Mouse (Mus musculus): ENCODE results near the gene Ergic1. TPM values are rescaled to one million over a fixed set of nuclear protein-coding genes. Genes with fewer than 3 reads are reported as not detected.

Ergic1 gene
- polyA plus RNA-seq, 2 experiments, result 157 to 222 TPM

GRCm38 (mm10) chr17:26515675-26516074 lies 45.6 kb upstream of the Ergic1 start:
- Histone ChIP-seq H3K9ac (ENCODE audit: low read depth, low read length, severe bottlenecking) (no peak overlapping the region), H3K4me1 (ENCODE audit: control insufficient read depth, insufficient read depth, low read length) (no peaks in the 10 kb centered on the region), H3K4me3 (replicated peaks; ENCODE audit: low read length) (no peak overlapping the region), H3K36me3 (ENCODE audit: control insufficient read depth, insufficient read depth, low read length) (no peaks in the 10 kb centered on the region), H3K27me3 (ENCODE audit: control insufficient read depth, insufficient read depth, low read length) (no peaks in the 10 kb centered on the region), H3K27ac (replicated peaks; ENCODE audit: low read depth, low read length) (no peak overlapping the region), H3K9me3 (ENCODE audit: control insufficient read depth, low read length) (no peaks in the 10 kb centered on the region), H3K4me2 (replicated peaks; ENCODE audit: low read depth, low read length, severe bottlenecking) (no peak overlapping the region)
- WGBS, result 85% methylated on average over 4 of the region's 4 CpGs
- no peak for ATAC-seq (ENCODE audit: low FRiP score, low read depth)
- no peak for TF ChIP-seq POLR2A (IDR thresholded peaks at IDR 0.05; ENCODE audit: borderline replicate concordance, extremely low read depth, insufficient read depth, insufficient read length)
- DNase-seq (ENCODE audit: low spot score), result no peak

DNA sequence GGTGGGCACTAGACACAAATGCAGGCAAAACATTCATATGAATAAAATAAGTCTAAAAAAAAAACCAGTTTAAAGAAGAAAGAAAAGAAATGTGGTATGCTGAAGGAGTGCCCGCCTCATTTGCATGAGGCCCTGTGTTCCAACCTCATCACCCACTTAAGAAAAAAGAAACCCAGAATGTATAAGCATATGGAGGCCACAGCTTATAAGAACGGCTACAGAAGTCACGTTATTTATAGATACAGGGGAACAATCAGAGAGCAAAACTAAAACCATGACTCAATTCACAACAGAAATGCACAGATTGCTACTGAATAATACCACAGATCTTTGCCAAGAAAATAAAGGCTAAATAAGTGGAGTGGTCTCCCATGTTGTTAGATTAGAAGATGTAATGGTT lies 43.0 kb upstream of the Ergic1 start:
- no peak overlapping the region for H3K27ac ChIP-seq (replicated peaks; ENCODE audit: low read depth, low read length)
- ATAC-seq (ENCODE audit: low FRiP score, low read depth), result no peak
- no peak overlapping the region for H3K4me3 ChIP-seq (replicated peaks; ENCODE audit: low read length)
- DNase-seq (ENCODE audit: low spot score), result no peak
- no peaks in the 10 kb centered on the region for H3K9me3 ChIP-seq (ENCODE audit: control insufficient read depth, low read length)
- H3K27me3 ChIP-seq (ENCODE audit: control insufficient read depth, insufficient read depth, low read length), result no peaks in the 10 kb centered on the region
- H3K36me3 ChIP-seq (ENCODE audit: control insufficient read depth, insufficient read depth, low read length), result no peaks in the 10 kb centered on the region
- no peak overlapping the region for H3K4me2 ChIP-seq (replicated peaks; ENCODE audit: low read depth, low read length, severe bottlenecking)
- H3K9ac ChIP-seq (ENCODE audit: low read depth, low read length, severe bottlenecking), result no peak overlapping the region
- no peak for TF ChIP-seq POLR2A (IDR thresholded peaks at IDR 0.05; ENCODE audit: borderline replicate concordance, extremely low read depth, insufficient read depth, insufficient read length)
- WGBS, result 87% methylated on average over 3 of the region's 3 CpGs
- no peaks in the 10 kb centered on the region for H3K4me1 ChIP-seq (ENCODE audit: control insufficient read depth, insufficient read depth, low read length)

- DNase-seq (ENCODE audit: low spot score), result no peak
- no peak overlapping the region for H3K4me3 ChIP-seq (replicated peaks; ENCODE audit: low read length)
- no peak overlapping the region for H3K9ac ChIP-seq (ENCODE audit: low read depth, low read length, severe bottlenecking)
- H3K9me3 ChIP-seq (ENCODE audit: control insufficient read depth, low read length), result no peaks in the 10 kb centered on the region
- H3K4me2 ChIP-seq (replicated peaks; ENCODE audit: low read depth, low read length, severe bottlenecking), result no peak overlapping the region
- H3K36me3 ChIP-seq (ENCODE audit: control insufficient read depth, insufficient read depth, low read length), result no peaks in the 10 kb centered on the region
- no peak overlapping the region for H3K27ac ChIP-seq (replicated peaks; ENCODE audit: low read depth, low read length)
- 76% methylated on average over 4 of the region's 4 CpGs for WGBS
- H3K27me3 ChIP-seq (ENCODE audit: control insufficient read depth, insufficient read depth, low read length), result no peaks in the 10 kb centered on the region
- no peaks in the 10 kb centered on the region for H3K4me1 ChIP-seq (ENCODE audit: control insufficient read depth, insufficient read depth, low read length)
- TF ChIP-seq POLR2A (IDR thresholded peaks at IDR 0.05; ENCODE audit: borderline replicate concordance, extremely low read depth, insufficient read depth, insufficient read length), result no peak
- ATAC-seq (ENCODE audit: low FRiP score, low read depth), result no peak
These were observed 38.6 kb upstream of the Ergic1 start for GRCm38 (mm10) chr17:26522711-26523110.

DNA sequence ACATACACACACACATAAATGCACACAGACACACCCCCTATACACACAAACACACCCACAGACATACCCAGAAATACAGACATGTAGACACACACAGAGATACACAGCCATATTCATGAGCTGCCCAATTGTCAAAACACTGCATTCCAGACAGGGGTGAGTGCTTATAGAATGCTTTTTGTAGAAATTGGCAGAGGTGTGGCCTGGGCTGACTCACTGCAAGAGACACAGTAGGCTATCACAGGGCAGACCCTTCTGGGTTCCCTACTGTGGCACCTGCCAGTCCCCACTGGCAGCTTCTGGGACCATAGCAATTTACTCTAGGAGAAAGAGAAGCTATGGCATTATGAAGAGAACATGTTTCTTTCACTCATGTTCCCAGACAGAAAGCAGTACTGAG lies 37.0 kb upstream of the Ergic1 start:
- TF ChIP-seq POLR2A (IDR thresholded peaks at IDR 0.05; ENCODE audit: borderline replicate concordance, extremely low read depth, insufficient read depth, insufficient read length), result no peak
- H3K9me3 ChIP-seq (ENCODE audit: control insufficient read depth, low read length), result no peaks in the 10 kb centered on the region
- no peaks in the 10 kb centered on the region for H3K36me3 ChIP-seq (ENCODE audit: control insufficient read depth, insufficient read depth, low read length)
- H3K4me3 ChIP-seq (replicated peaks; ENCODE audit: low read length), result no peak overlapping the region
- no peaks in the 10 kb centered on the region for H3K4me1 ChIP-seq (ENCODE audit: control insufficient read depth, insufficient read depth, low read length)
- DNase-seq (ENCODE audit: low spot score) (no peak), ATAC-seq (ENCODE audit: low FRiP score, low read depth) (no peak)
- no peak overlapping the region for H3K27ac ChIP-seq (replicated peaks; ENCODE audit: low read depth, low read length)
- H3K27me3 ChIP-seq (ENCODE audit: control insufficient read depth, insufficient read depth, low read length), result no peaks in the 10 kb centered on the region
- H3K9ac ChIP-seq (ENCODE audit: low read depth, low read length, severe bottlenecking), result no peak overlapping the region
- H3K4me2 ChIP-seq (replicated peaks; ENCODE audit: low read depth, low read length, severe bottlenecking), result no peak overlapping the region

GRCm38 (mm10) chr17:26524801-26525200 lies 36.5 kb upstream of the Ergic1 start:
- H3K9ac ChIP-seq (ENCODE audit: low read depth, low read length, severe bottlenecking), result no peak overlapping the region
- H3K36me3 ChIP-seq (ENCODE audit: control insufficient read depth, insufficient read depth, low read length), result no peaks in the 10 kb centered on the region
- DNase-seq (ENCODE audit: low spot score) (no peak), ATAC-seq (ENCODE audit: low FRiP score, low read depth) (no peak)
- H3K4me3 ChIP-seq (replicated peaks; ENCODE audit: low read length), result no peak overlapping the region
- H3K9me3 ChIP-seq (ENCODE audit: control insufficient read depth, low read length), result no peaks in the 10 kb centered on the region
- H3K4me1 ChIP-seq (ENCODE audit: control insufficient read depth, insufficient read depth, low read length), result peaks cover 2% of the 10 kb centered on the region
- TF ChIP-seq POLR2A (IDR thresholded peaks at IDR 0.05; ENCODE audit: borderline replicate concordance, extremely low read depth, insufficient read depth, insufficient read length), result no peak
- no peak overlapping the region for H3K27ac ChIP-seq (replicated peaks; ENCODE audit: low read depth, low read length)
- no peaks in the 10 kb centered on the region for H3K27me3 ChIP-seq (ENCODE audit: control insufficient read depth, insufficient read depth, low read length)
- WGBS, result 65% methylated on average over 4 of the region's 4 CpGs
- H3K4me2 ChIP-seq (replicated peaks; ENCODE audit: low read depth, low read length, severe bottlenecking), result no peak overlapping the region

GRCm38 (mm10) chr17:26525316-26525715 lies 36.0 kb upstream of the Ergic1 start:
- H3K4me2 ChIP-seq (replicated peaks; ENCODE audit: low read depth, low read length, severe bottlenecking), result no peak overlapping the region
- ATAC-seq (ENCODE audit: low FRiP score, low read depth), result no peak
- 76% methylated on average over 7 of the region's 7 CpGs for WGBS
- H3K27ac ChIP-seq (replicated peaks; ENCODE audit: low read depth, low read length), result no peak overlapping the region
- H3K4me1 ChIP-seq (ENCODE audit: control insufficient read depth, insufficient read depth, low read length), result peaks cover 7% of the 10 kb centered on the region
- H3K36me3 ChIP-seq (ENCODE audit: control insufficient read depth, insufficient read depth, low read length), result no peaks in the 10 kb centered on the region
- H3K9ac ChIP-seq (ENCODE audit: low read depth, low read length, severe bottlenecking), result no peak overlapping the region
- H3K9me3 ChIP-seq (ENCODE audit: control insufficient read depth, low read length), result no peaks in the 10 kb centered on the region
- DNase-seq (ENCODE audit: low spot score), result peak; percentile 37
- no peaks in the 10 kb centered on the region for H3K27me3 ChIP-seq (ENCODE audit: control insufficient read depth, insufficient read depth, low read length)
- TF ChIP-seq POLR2A (IDR thresholded peaks at IDR 0.05; ENCODE audit: borderline replicate concordance, extremely low read depth, insufficient read depth, insufficient read length), result no peak
- no peak overlapping the region for H3K4me3 ChIP-seq (replicated peaks; ENCODE audit: low read length)

All from limb, embryonic 14.5 days (tissue).